Mouse (Mus musculus): Measurements from ENCODE around the gene Tha1. TPM values are rescaled to one million over a fixed set of nuclear protein-coding genes. Genes with fewer than 3 reads are reported as not detected.

Gene Tha1
- polyA plus RNA-seq, 1 experiment from 2014 or later = 2.7 TPM

DNA sequence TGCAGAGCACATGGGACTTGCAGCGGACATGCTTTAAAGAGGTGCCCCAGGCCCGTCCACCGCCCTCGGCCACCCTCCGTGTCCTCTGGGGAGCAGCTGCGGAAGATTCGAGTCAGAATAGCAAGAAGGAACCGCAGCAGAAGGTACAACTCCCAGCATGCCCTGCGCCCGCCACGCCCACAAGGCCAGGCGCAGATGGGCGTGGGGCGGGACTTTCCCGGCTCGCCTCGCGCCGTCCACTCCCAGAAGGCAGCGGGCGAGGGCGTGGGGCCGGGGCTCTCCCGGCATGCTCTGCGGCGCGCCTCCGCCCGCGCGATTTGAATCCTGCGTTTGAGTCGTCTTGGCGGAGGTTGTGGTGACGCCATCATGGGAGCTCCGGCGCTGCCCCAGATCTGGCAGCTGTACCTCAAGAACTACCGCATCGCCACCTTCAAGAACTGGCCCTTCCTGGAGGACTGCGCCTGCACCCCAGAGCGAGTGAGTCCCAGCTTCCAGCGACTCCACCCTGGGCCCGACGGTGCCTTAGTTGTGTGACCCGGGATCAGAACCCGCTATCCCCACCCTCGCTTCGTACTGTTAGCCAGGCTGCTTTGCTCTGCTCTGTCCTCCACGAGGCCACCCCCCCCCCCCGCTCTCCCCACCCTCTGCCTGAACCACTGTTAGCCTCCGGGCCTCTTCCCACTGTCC lies 24.2 kb downstream of the Tha1 start, which contains the start of gene Birc5:
Gene Birc5, plus strand, starts transcription at position 267 of the 687 bp plus-strand sequence.
- ATAC-seq (ENCODE audit: insufficient read depth, low FRiP score, low TSS enrichment) (peak; percentile 92), DNase-seq (ENCODE audit: low spot score) (peak; percentile 99)
- H3K4me2 ChIP-seq (ENCODE audit: low read depth) = peak within 1 kb of the TSS; percentile 65
- peak within 1 kb of the TSS; percentile 86 for H3K27ac ChIP-seq (ENCODE audit: low read depth, low read length)
- peaks cover 4% of the 10 kb centered on the region for H3K36me3 ChIP-seq (ENCODE audit: control insufficient read depth, insufficient read depth, low read length)
- no peaks in the 10 kb centered on the region for H3K27me3 ChIP-seq (ENCODE audit: control insufficient read depth, insufficient read depth, low read length)
- WGBS = under 1% methylated on average over 50 of the region's 51 CpGs
- H3K4me3 ChIP-seq (ENCODE audit: low read depth, low read length) = peak within 1 kb of the TSS; percentile 50
- no peaks in the 10 kb centered on the region for H3K9me3 ChIP-seq (ENCODE audit: control insufficient read depth, low read length)
- peaks cover 12% of the 10 kb centered on the region; the same call in 1 of the 2 replicates for H3K4me1 ChIP-seq (ENCODE audit: control insufficient read depth, insufficient read depth, low read length)
- H3K9ac ChIP-seq (ENCODE audit: low read length) = peak within 1 kb of the TSS; percentile 62

GRCm38 (mm10) chr11:117848271-117848984 lies 24.9 kb downstream of the Tha1 start:
- peak overlapping the region; percentile 86 for H3K27ac ChIP-seq (ENCODE audit: low read depth, low read length)
- peak overlapping the region; percentile 48 for H3K4me2 ChIP-seq (ENCODE audit: low read depth)
- ATAC-seq (ENCODE audit: insufficient read depth, low FRiP score, low TSS enrichment) (peak; percentile 75), DNase-seq (ENCODE audit: low spot score) (no peak)
- H3K36me3 ChIP-seq (ENCODE audit: control insufficient read depth, insufficient read depth, low read length) = peaks cover 3% of the 10 kb centered on the region
- H3K27me3 ChIP-seq (ENCODE audit: control insufficient read depth, insufficient read depth, low read length) = no peaks in the 10 kb centered on the region
- peaks cover 12% of the 10 kb centered on the region; the same call in 1 of the 2 replicates for H3K4me1 ChIP-seq (ENCODE audit: control insufficient read depth, insufficient read depth, low read length)
- 9% methylated on average over 19 of the region's 19 CpGs for WGBS
- no peaks in the 10 kb centered on the region for H3K9me3 ChIP-seq (ENCODE audit: control insufficient read depth, low read length)
- H3K9ac ChIP-seq (ENCODE audit: low read length) = peak overlapping the region; percentile 62
- H3K4me3 ChIP-seq (ENCODE audit: low read depth, low read length) = peak overlapping the region; percentile 50

- 81% methylated on average over 7 of the region's 7 CpGs for WGBS
- Histone ChIP-seq H3K4me3 (ENCODE audit: low read depth, low read length) (no peak overlapping the region), H3K9ac (ENCODE audit: low read length) (peak overlapping the region; percentile 62; the same call in 1 of the 2 replicates), H3K4me1 (ENCODE audit: control insufficient read depth, insufficient read depth, low read length) (peaks cover 12% of the 10 kb centered on the region; the same call in 1 of the 2 replicates), H3K4me2 (ENCODE audit: low read depth) (no peak overlapping the region), H3K27me3 (ENCODE audit: control insufficient read depth, insufficient read depth, low read length) (no peaks in the 10 kb centered on the region), H3K9me3 (ENCODE audit: control insufficient read depth, low read length) (no peaks in the 10 kb centered on the region), H3K27ac (ENCODE audit: low read depth, low read length) (no peak overlapping the region), H3K36me3 (ENCODE audit: control insufficient read depth, insufficient read depth, low read length) (peaks cover under 1% of the 10 kb centered on the region)
- DNase-seq (ENCODE audit: low spot score) (no peak), ATAC-seq (ENCODE audit: insufficient read depth, low FRiP score, low TSS enrichment) (no peak)
Measured at GRCm38 (mm10) chr11:117847593-117848215, 25.6 kb downstream of the Tha1 start.

DNA sequence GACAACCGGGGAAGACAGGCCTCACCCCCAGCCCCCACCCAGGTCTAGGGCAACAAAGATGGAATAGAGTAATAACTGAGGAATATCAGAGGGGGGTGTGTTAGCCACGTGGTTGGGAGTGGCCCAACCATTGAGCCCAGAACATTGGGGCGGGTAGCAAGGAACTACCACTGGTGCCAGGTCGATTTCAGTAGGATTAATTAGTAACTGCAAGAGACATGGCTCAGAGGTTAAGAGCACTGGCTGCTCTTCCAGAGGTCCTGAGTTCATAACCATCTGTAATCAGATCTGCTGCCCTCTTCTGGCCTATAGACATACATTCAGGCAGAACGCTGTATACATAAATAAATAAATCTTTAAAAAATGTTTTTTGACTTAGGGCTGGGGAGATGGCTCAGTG lies 26.6 kb downstream of the Tha1 start:
- 68% methylated on average over 5 of the region's 5 CpGs for WGBS

GRCm38 (mm10) chr11:117845651-117846050 lies 27.6 kb downstream of the Tha1 start:
- H3K27ac ChIP-seq (ENCODE audit: low read depth, low read length) = no peak overlapping the region
- no peak overlapping the region for H3K9ac ChIP-seq (ENCODE audit: low read length)
- DNase-seq (ENCODE audit: low spot score) (no peak), ATAC-seq (ENCODE audit: insufficient read depth, low FRiP score, low TSS enrichment) (no peak)
- H3K36me3 ChIP-seq (ENCODE audit: control insufficient read depth, insufficient read depth, low read length) = no peaks in the 10 kb centered on the region
- peaks cover 12% of the 10 kb centered on the region; the same call in 1 of the 2 replicates for H3K4me1 ChIP-seq (ENCODE audit: control insufficient read depth, insufficient read depth, low read length)
- H3K27me3 ChIP-seq (ENCODE audit: control insufficient read depth, insufficient read depth, low read length) = no peaks in the 10 kb centered on the region
- H3K9me3 ChIP-seq (ENCODE audit: control insufficient read depth, low read length) = no peaks in the 10 kb centered on the region
- H3K4me3 ChIP-seq (ENCODE audit: low read depth, low read length) = no peak overlapping the region
- no peak overlapping the region for H3K4me2 ChIP-seq (ENCODE audit: low read depth)
- WGBS = 87% methylated on average over 2 of the region's 2 CpGs

More for the DNA sequence above, 26.6 kb downstream of the Tha1 start:
- Histone ChIP-seq H3K27ac (ENCODE audit: low read depth, low read length) (no peak overlapping the region), H3K36me3 (ENCODE audit: control insufficient read depth, insufficient read depth, low read length) (no peaks in the 10 kb centered on the region; the same call in 1 of the 2 replicates), H3K9me3 (ENCODE audit: control insufficient read depth, low read length) (no peaks in the 10 kb centered on the region), H3K4me1 (ENCODE audit: control insufficient read depth, insufficient read depth, low read length) (peaks cover 12% of the 10 kb centered on the region; the same call in 1 of the 2 replicates), H3K27me3 (ENCODE audit: control insufficient read depth, insufficient read depth, low read length) (no peaks in the 10 kb centered on the region), H3K4me2 (ENCODE audit: low read depth) (no peak overlapping the region), H3K4me3 (ENCODE audit: low read depth, low read length) (no peak overlapping the region), H3K9ac (ENCODE audit: low read length) (no peak overlapping the region)
- DNase-seq (ENCODE audit: low spot score) = no peak
- no peak for ATAC-seq (ENCODE audit: insufficient read depth, low FRiP score, low TSS enrichment)

GRCm38 (mm10) chr11:117844997-117845396 lies 28.3 kb downstream of the Tha1 start:
- no peaks in the 10 kb centered on the region for H3K36me3 ChIP-seq (ENCODE audit: control insufficient read depth, insufficient read depth, low read length)
- H3K4me3 ChIP-seq (ENCODE audit: low read depth, low read length) = no peak overlapping the region
- H3K27ac ChIP-seq (ENCODE audit: low read depth, low read length) = no peak overlapping the region
- no peak overlapping the region for H3K9ac ChIP-seq (ENCODE audit: low read length)
- H3K27me3 ChIP-seq (ENCODE audit: control insufficient read depth, insufficient read depth, low read length) = no peaks in the 10 kb centered on the region
- peaks cover 9% of the 10 kb centered on the region; the same call in 1 of the 2 replicates for H3K4me1 ChIP-seq (ENCODE audit: control insufficient read depth, insufficient read depth, low read length)
- no peak overlapping the region for H3K4me2 ChIP-seq (ENCODE audit: low read depth)
- ATAC-seq (ENCODE audit: insufficient read depth, low FRiP score, low TSS enrichment) (no peak), DNase-seq (ENCODE audit: low spot score) (no peak)
- 74% methylated on average over 2 of the region's 2 CpGs for WGBS
- H3K9me3 ChIP-seq (ENCODE audit: control insufficient read depth, low read length) = no peaks in the 10 kb centered on the region

DNA sequence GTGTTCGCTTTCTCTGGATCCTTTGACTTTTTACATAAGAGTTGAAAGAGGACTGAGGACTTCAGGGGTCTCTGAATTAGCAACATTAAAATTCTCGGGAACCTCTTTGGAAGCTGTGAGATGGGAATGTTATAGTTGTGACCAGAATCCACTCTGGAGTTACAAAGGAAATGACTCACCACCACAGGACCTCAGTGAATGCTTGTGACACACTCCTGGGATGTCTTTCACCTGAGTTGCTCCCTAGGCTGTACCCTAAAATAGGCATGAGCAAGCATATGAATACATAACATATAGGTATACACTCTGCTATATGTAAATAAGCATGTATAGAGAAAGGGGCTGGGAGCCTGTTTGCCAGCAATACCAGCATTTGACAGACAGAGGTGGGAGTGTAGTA lies 29.8 kb downstream of the Tha1 start:
- Histone ChIP-seq H3K9me3 (ENCODE audit: control insufficient read depth, low read length) (no peaks in the 10 kb centered on the region), H3K4me1 (ENCODE audit: control insufficient read depth, insufficient read depth, low read length) (peaks cover 3% of the 10 kb centered on the region; the same call in 1 of the 2 replicates), H3K27me3 (ENCODE audit: control insufficient read depth, insufficient read depth, low read length) (no peaks in the 10 kb centered on the region), H3K27ac (ENCODE audit: low read depth, low read length) (no peak overlapping the region), H3K4me3 (ENCODE audit: low read depth, low read length) (no peak overlapping the region), H3K36me3 (ENCODE audit: control insufficient read depth, insufficient read depth, low read length) (no peaks in the 10 kb centered on the region), H3K4me2 (ENCODE audit: low read depth) (no peak overlapping the region), H3K9ac (ENCODE audit: low read length) (no peak overlapping the region)
- no peak for DNase-seq (ENCODE audit: low spot score)
- 92% methylated on average over 2 of the region's 2 CpGs for WGBS
- ATAC-seq (ENCODE audit: insufficient read depth, low FRiP score, low TSS enrichment) = no peak

DNA sequence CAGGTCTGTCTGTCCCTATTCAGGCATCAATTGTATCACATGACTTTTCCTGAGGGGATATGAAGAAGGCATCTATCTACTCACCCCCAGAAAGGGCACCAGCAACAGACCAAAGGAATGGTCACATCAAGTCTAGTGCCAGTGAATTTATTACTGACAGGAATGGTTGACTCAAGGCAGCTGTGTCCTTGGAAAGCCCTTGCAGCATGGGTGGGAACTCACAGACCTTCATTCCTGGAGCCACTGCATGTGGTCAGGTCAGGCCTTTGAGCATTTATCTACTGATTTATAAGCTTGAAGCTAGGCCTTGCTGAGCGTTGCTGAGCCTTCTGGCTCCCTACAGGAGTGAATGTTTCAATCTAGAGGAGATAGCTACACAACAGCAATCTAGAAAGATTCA lies 32.4 kb downstream of the Tha1 start:
- ATAC-seq (ENCODE audit: insufficient read depth, low FRiP score, low TSS enrichment) (no peak), DNase-seq (ENCODE audit: low spot score) (no peak)
- Histone ChIP-seq H3K4me2 (ENCODE audit: low read depth) (no peak overlapping the region), H3K9me3 (ENCODE audit: control insufficient read depth, low read length) (no peaks in the 10 kb centered on the region), H3K4me1 (ENCODE audit: control insufficient read depth, insufficient read depth, low read length) (no peaks in the 10 kb centered on the region), H3K9ac (ENCODE audit: low read length) (no peak overlapping the region), H3K27me3 (ENCODE audit: control insufficient read depth, insufficient read depth, low read length) (no peaks in the 10 kb centered on the region), H3K27ac (ENCODE audit: low read depth, low read length) (no peak overlapping the region), H3K36me3 (ENCODE audit: control insufficient read depth, insufficient read depth, low read length) (no peaks in the 10 kb centered on the region), H3K4me3 (ENCODE audit: low read depth, low read length) (no peak overlapping the region)
- 50% methylated on average over 1 of the region's 1 CpGs for WGBS
